Mouse (Mus musculus) stomach, postnatal 0 days (tissue): ENCODE measurements around the gene Egr4. TPM values are rescaled to one million over a fixed set of nuclear protein-coding genes. Genes with fewer than 3 reads are reported as not detected.

Source experiments
- ATAC-seq: fragments of 200-750 bp; cut with Nextera tagmentation; 2 replicates; pipeline ENCODE4 v1.8.0; 2017; ENCODE audit not compliant: low FRiP score, low TSS enrichment
- DNase-seq: peaks from one replicate; pipeline ENCODE4 v3.0.0-alpha.2; 2016; ENCODE audit warnings: low spot score
- H3K27ac ChIP-seq: fragments of 300-500 bp; sonication (generic); replicated peaks from 2 replicates; pipeline ENCODE4 v1.5.1; 2014; ENCODE audit warnings: mild to moderate bottlenecking, control low read depth
- H3K27me3 ChIP-seq: fragments of 300-500 bp; sonication (generic); 2 replicates; pipeline ENCODE4 v1.6.1; 2014; ENCODE audit warnings: low read length; ENCODE audit not compliant: control insufficient read depth, insufficient read depth
- H3K36me3 ChIP-seq: fragments of 300-500 bp; sonication (generic); 2 replicates; pipeline ENCODE4 v1.6.1; 2014; ENCODE audit warnings: low read length, mixed read lengths; ENCODE audit not compliant: control insufficient read depth, insufficient read depth
- H3K4me1 ChIP-seq: fragments of 300-500 bp; sonication (generic); replicated peaks from 2 replicates; pipeline ENCODE4 v1.6.1; 2014; ENCODE audit warnings: antibody characterized with exemption; ENCODE audit not compliant: control insufficient read depth, insufficient read depth
- H3K4me2 ChIP-seq: fragments of 300-500 bp; sonication (generic); replicated peaks from 2 replicates; pipeline ENCODE4 v1.6.1; 2014; ENCODE audit warnings: low read depth, mild to moderate bottlenecking, control low read depth, moderate library complexity
- H3K4me3 ChIP-seq: fragments of 300-500 bp; sonication (generic); 2 replicates; pipeline ENCODE4 v1.5.1; 2014; ENCODE audit warnings: low read depth, low read length, control low read depth
- H3K9ac ChIP-seq: fragments of 300-500 bp; sonication (generic); 2 replicates; pipeline ENCODE4 v1.6.1; 2014; ENCODE audit warnings: mild to moderate bottlenecking, low read length, control low read depth, mixed read lengths
- H3K9me3 ChIP-seq: fragments of 300-500 bp; sonication (generic); 2 replicates; pipeline ENCODE4 v1.6.1; 2016; ENCODE audit warnings: low read length; ENCODE audit not compliant: control insufficient read depth
- CTCF ChIP-seq: IDR thresholded peaks from 2 replicates; pipeline ENCODE4 v1.5.1; 2016; ENCODE audit warnings: antibody characterized with exemption, low read depth, mild to moderate bottlenecking, moderate library complexity
- EP300 ChIP-seq: optimal IDR thresholded peaks from 2 replicates; pipeline ENCODE3; 2016; ENCODE audit warnings: antibody characterized with exemption
- WGBS: fragments of 180-500 bp; shearing (Covaris S2); extraction: QIAGEN DNeasy Blood & Tissue Kit; methylation state at CpG from one replicate; pipeline ENCODE4 v1.1.7; 2014; 5-methylcytosine and 5-hydroxymethylcytosine counted together
- polyA plus RNA-seq: library from polyadenylated mRNA; unstranded; fragments of >200 nt; fragmentation: Nextera tagmentation; extraction: Ambion mirVana; gene quantifications from 2 replicates; pipeline ENCODE4 v1.2.1, GENCODE M21; 2015

Egr4 gene
- polyA plus RNA-seq, 1 experiment from 2014 or later, result not detected

DNA sequence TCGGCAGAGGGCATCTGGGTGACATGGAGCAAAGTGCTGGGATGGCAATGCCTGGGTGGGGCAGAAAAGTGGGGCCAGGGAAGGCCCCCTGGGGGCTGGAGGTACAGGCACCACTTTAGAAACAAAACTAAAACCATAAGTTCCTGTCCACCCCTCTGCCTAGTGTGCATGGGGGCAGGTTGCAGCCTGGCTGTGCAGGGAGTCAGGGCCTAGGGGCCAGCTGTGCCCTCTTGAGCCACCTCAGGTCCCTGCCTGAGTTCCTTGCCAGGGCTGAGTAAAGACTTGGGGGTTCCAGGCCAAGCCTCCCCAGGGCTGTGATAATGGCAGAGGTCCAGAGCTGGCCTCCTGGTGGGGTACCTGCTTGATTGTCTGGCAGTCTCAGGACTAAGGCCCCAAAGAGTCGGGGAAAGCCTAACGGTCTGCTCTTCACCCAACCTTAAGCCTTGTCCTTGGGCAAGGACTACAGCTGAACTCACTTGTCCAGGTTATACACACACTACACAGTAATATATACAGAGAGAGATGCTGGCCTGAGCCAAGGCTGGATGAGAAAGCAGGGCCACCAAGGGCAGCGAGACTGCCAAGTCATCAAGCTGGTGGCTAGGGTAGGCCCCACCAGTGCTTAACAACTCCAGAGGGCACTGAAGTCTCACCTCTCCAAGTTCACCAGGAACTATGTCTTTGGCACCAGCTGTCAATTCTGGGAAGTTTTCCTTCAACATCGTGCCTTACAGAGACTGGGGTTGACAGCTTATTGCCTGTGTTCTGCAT lies 43.5 kb downstream of the Egr4 start:
- Histone ChIP-seq H3K4me2 (no peak overlapping the region), H3K9ac (no peak overlapping the region), H3K9me3 (no peaks in the 10 kb centered on the region), H3K27ac (no peak overlapping the region), H3K36me3 (peaks cover 21% of the 10 kb centered on the region), H3K27me3 (no peaks in the 10 kb centered on the region), H3K4me3 (no peak overlapping the region), H3K4me1 (no peaks in the 10 kb centered on the region)
- ATAC-seq, result no peak
- TF ChIP-seq EP300 (no peak), CTCF (no peak)
- no peak for DNase-seq
- WGBS, result 64% methylated on average over 5 of the region's 5 CpGs

DNA sequence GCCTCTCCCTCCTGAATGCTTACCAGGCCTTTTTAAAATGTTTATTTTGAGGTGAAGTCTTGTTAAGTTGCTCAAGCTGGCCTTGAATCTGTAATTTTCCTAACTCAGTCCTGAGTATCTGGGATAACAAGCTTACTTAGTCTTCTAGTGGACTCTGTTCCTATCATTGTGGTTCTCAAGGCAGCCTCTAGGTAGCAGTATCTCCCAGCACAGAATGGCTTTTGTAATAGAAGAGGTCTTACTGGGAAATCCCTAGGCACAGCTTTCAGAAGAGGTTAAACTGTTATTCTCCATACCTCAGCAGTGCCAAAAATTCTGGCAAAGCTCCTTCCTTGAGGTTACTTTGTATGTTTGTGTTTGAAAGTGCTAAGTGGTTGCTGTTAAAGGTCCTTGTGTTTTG lies 48.0 kb downstream of the Egr4 start:
- Histone ChIP-seq H3K4me1 (no peaks in the 10 kb centered on the region), H3K36me3 (peaks cover 45% of the 10 kb centered on the region), H3K27me3 (no peaks in the 10 kb centered on the region), H3K4me3 (no peak overlapping the region), H3K9ac (no peak overlapping the region), H3K27ac (no peak overlapping the region), H3K4me2 (no peak overlapping the region), H3K9me3 (no peaks in the 10 kb centered on the region)
- peak; percentile 67 for TF ChIP-seq CTCF
- no peak for TF ChIP-seq EP300
- no peak for DNase-seq
- ATAC-seq, result no peak

Other genes with a start within 250 kb of the Egr4 start
- 8.4 and 8.9 TPM in 2 replicates for gene Sfxn5, start 180.2 kb downstream of the Egr4 start, polyA plus RNA-seq
- gene Rab11fip5, start 139.0 kb downstream of the Egr4 start, polyA plus RNA-seq, result 7.6 and 8.3 TPM in 2 replicates
- not detected in 2 replicates for gene Noto, start 89.7 kb downstream of the Egr4 start, polyA plus RNA-seq
- 14.1 and 14.7 TPM in 2 replicates for gene Smyd5, start 81.6 kb downstream of the Egr4 start, polyA plus RNA-seq
- 214 and 219 TPM in 2 replicates for gene Cct7, start 62.1 kb downstream of the Egr4 start, polyA plus RNA-seq
- gene Pradc1, start 61.6 kb downstream of the Egr4 start, polyA plus RNA-seq, result 35.3 and 35.5 TPM in 2 replicates
- gene Fbxo41, start 10.6 kb downstream of the Egr4 start, polyA plus RNA-seq, result 0.10 and 0.16 TPM in 2 replicates
- 0.98 and 1.2 TPM in 2 replicates for gene Alms1, start 73.9 kb upstream of the Egr4 start, polyA plus RNA-seq
- not detected in 2 replicates for gene Nat8f7, start 199.6 kb upstream of the Egr4 start, polyA plus RNA-seq